31 mouse cellular contexts compared by ENCODE assay signal in the genomic region with DNA sequence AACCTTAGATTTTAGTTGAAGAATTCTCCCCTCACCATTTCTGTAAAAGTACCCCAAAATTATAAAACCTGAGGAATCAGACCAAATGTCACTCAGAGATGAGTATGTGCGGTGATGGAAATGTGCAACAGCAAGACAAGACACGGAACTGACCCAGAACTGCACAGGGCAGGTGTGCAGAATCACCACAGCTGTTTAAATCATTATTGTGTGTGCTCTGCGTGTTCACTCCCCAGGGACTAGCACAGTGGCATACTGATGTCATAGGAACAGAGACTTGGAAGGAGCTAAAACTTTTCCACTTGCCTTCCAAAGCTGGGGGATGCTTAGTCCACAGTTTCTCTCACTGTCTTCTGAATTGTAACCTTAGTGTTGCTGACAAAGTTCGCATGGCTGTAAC. TPM values are rescaled to one million over a fixed set of nuclear protein-coding genes. Genes with fewer than 3 reads are reported as not detected.
A peak's percentile ranks its signal among the peaks of the same experiment; 100 is the strongest.
DNase-seq lines count a peak whose midpoint lies in the region; ATAC-seq and TF ChIP-seq lines count a peak whose summit lies in the region.
"Had no signal": no experiment of that assay in that cellular context is flagged by ENCODE, and none has a peak within 500 bp of the region (broad histone marks: within the 10 kb centered on the region; RNA-seq: fewer than 3 reads in every experiment).

No protein-coding gene starts in this region.

- no peak for TF ChIP-seq RAD21 in CH12.LX (IDR thresholded peaks at IDR 0.05; ENCODE audit: low read depth, low read length)

- H3K36me3 ChIP-seq in limb, embryonic 14.5 days (ENCODE audit: control insufficient read depth, insufficient read depth, low read length): no peaks in the 10 kb centered on the region
- H3K36me3 ChIP-seq in limb, embryonic 10.5 days: no peaks in the 10 kb centered on the region
- no peaks in the 10 kb centered on the region for H3K36me3 ChIP-seq in midbrain, embryonic 11.5 days (ENCODE audit: control insufficient read depth, insufficient read depth, low read length)
- no peaks in the 10 kb centered on the region for H3K36me3 ChIP-seq in midbrain, embryonic 15.5 days (replicated peaks)
- H3K36me3 ChIP-seq in CH12.LX (replicated peaks in 1 of 2; ENCODE audit: control insufficient read depth in 1 of 2, insufficient read depth in 1 of 2, low read length in 1 of 2): no peaks in the 10 kb centered on the region
- no peaks in the 10 kb centered on the region for H3K36me3 ChIP-seq in limb, embryonic 15.5 days
- no peaks in the 10 kb centered on the region for H3K36me3 ChIP-seq in heart, embryonic 10.5 days
- H3K36me3 ChIP-seq: embryonic facial prominence, embryonic 10.5 days; embryonic facial prominence, embryonic 13.5 days; forebrain, embryonic 10.5 days; heart, embryonic 12.5 days; heart, embryonic 15.5 days; hindbrain, embryonic 10.5 days; hindbrain, embryonic 13.5 days had no signal

- TF ChIP-seq CTCF in CH12.LX (conservative IDR thresholded peaks at IDR 0.05 in 1 of 2, IDR thresholded peaks at IDR 0.05 in 1 of 2; ENCODE audit: low read depth in 2 of 2, low read length in 2 of 2): no peak

- H3K9ac ChIP-seq in limb, embryonic 14.5 days (ENCODE audit: low read depth, low read length, severe bottlenecking): no peak overlapping the region
- H3K9ac ChIP-seq in midbrain, embryonic 11.5 days (ENCODE audit: low read length): no peak overlapping the region
- H3K9ac ChIP-seq in midbrain, embryonic 15.5 days: no peak overlapping the region
- no peak overlapping the region for H3K9ac ChIP-seq in CH12.LX (ENCODE audit: insufficient read depth, low read depth)
- no peak overlapping the region for H3K9ac ChIP-seq in limb, embryonic 15.5 days
- H3K9ac ChIP-seq: embryonic facial prominence, embryonic 13.5 days; forebrain, embryonic 13.5 days; heart, embryonic 12.5 days; heart, embryonic 15.5 days; hindbrain, embryonic 13.5 days had no signal

- no peak for TF ChIP-seq POLR2A in limb, embryonic 14.5 days (IDR thresholded peaks at IDR 0.05; ENCODE audit: borderline replicate concordance, extremely low read depth, insufficient read depth, insufficient read length)
- no peak for TF ChIP-seq POLR2A in CH12.LX (IDR thresholded peaks at IDR 0.05; ENCODE audit: low read depth, low read length)

- no peak for DNase-seq in limb, embryonic 14.5 days (ENCODE audit: low spot score)
- no peak for DNase-seq in limb, embryonic 10.5 days (ENCODE audit: low spot score)
- peak; percentile 68 for DNase-seq in midbrain, embryonic 11.5 days (ENCODE audit: low spot score, missing footprints)
- DNase-seq in CH12.LX (ENCODE audit: extremely low read depth): peak; percentile 71
- no peak for DNase-seq in heart, embryonic 10.5 days (ENCODE audit: low spot score)
- DNase-seq in embryo, embryonic 10 days (ENCODE audit: low spot score): no peak
- DNase-seq: adrenal gland, postnatal 10 days; B cell, adult 2 months; cerebellum, adult 11 months; cerebellum, adult 2 months; cerebellum, adult 9-11 months; cerebellum, postnatal 25 days; embryo, embryonic 11 days; gastrocnemius, postnatal 10 days; heart, adult 11 months; heart, postnatal 10 days; heart, postnatal 36 days had no signal

- H3K4me2 ChIP-seq in limb, embryonic 14.5 days (replicated peaks; ENCODE audit: low read depth, low read length, severe bottlenecking): no peak overlapping the region
- no peak overlapping the region for H3K4me2 ChIP-seq in midbrain, embryonic 11.5 days
- no peak overlapping the region for H3K4me2 ChIP-seq in midbrain, embryonic 15.5 days
- H3K4me2 ChIP-seq in CH12.LX (ENCODE audit: insufficient read depth, low read depth, poor library complexity, severe bottlenecking): peak overlapping the region; percentile 30
- no peak overlapping the region for H3K4me2 ChIP-seq in limb, embryonic 15.5 days
- H3K4me2 ChIP-seq: embryonic facial prominence, embryonic 13.5 days; forebrain, embryonic 13.5 days; heart, embryonic 12.5 days; heart, embryonic 15.5 days; hindbrain, embryonic 13.5 days had no signal

- no peak for ATAC-seq in limb, embryonic 14.5 days (ENCODE audit: low FRiP score, low read depth)
- ATAC-seq in midbrain, embryonic 11.5 days (ENCODE audit: low FRiP score): no peak
- no peak for ATAC-seq in midbrain, embryonic 15.5 days (replicated peaks)
- no peak for ATAC-seq in limb, embryonic 15.5 days (ENCODE audit: insufficient number of reproducible peaks, low FRiP score, low TSS enrichment, low read depth)
- ATAC-seq: CD4-positive, CD25-positive, alpha-beta regulatory T cell, adult 4 months; forebrain, embryonic 13.5 days; forebrain, embryonic 16.5 days; hindbrain, embryonic 16.5 days; Patski had no signal

- TF ChIP-seq EP300 in CH12.LX (IDR thresholded peaks at IDR 0.05; ENCODE audit: low read length): no peak; the same call in 1 of the 2 replicates

- H3K27me3 ChIP-seq in limb, embryonic 14.5 days (ENCODE audit: control insufficient read depth, insufficient read depth, low read length): no peaks in the 10 kb centered on the region
- H3K27me3 ChIP-seq in limb, embryonic 10.5 days (ENCODE audit: low read depth, poor library complexity, severe bottlenecking): no peaks in the 10 kb centered on the region
- H3K27me3 ChIP-seq in midbrain, embryonic 11.5 days (ENCODE audit: control insufficient read depth, insufficient read depth, low read length): no peaks in the 10 kb centered on the region
- H3K27me3 ChIP-seq in midbrain, embryonic 15.5 days (replicated peaks): no peaks in the 10 kb centered on the region
- no peaks in the 10 kb centered on the region for H3K27me3 ChIP-seq in CH12.LX (replicated peaks)
- H3K27me3 ChIP-seq in limb, embryonic 15.5 days: no peaks in the 10 kb centered on the region
- H3K27me3 ChIP-seq in heart, embryonic 10.5 days (ENCODE audit: insufficient read depth, poor library complexity, severe bottlenecking): no peaks in the 10 kb centered on the region
- H3K27me3 ChIP-seq: embryonic facial prominence, embryonic 13.5 days; forebrain, embryonic 13.5 days; heart, embryonic 12.5 days; heart, embryonic 15.5 days; hindbrain, embryonic 13.5 days had no signal

- no peaks in the 10 kb centered on the region for H3K9me3 ChIP-seq in limb, embryonic 14.5 days (ENCODE audit: control insufficient read depth, low read length)
- H3K9me3 ChIP-seq in limb, embryonic 10.5 days (replicated peaks): no peaks in the 10 kb centered on the region
- no peaks in the 10 kb centered on the region for H3K9me3 ChIP-seq in midbrain, embryonic 11.5 days (ENCODE audit: control insufficient read depth, low read length)
- H3K9me3 ChIP-seq in midbrain, embryonic 15.5 days: no peaks in the 10 kb centered on the region
- no peaks in the 10 kb centered on the region for H3K9me3 ChIP-seq in CH12.LX (replicated peaks; ENCODE audit: low read length)
- no peaks in the 10 kb centered on the region for H3K9me3 ChIP-seq in limb, embryonic 15.5 days
- H3K9me3 ChIP-seq in heart, embryonic 10.5 days: 0 out of 2 replicates have a peak, but pooled peaks cover 3% of the 10 kb centered on the region
- H3K9me3 ChIP-seq: embryonic facial prominence, embryonic 13.5 days; forebrain, embryonic 13.5 days; heart, embryonic 12.5 days; heart, embryonic 15.5 days; hindbrain, embryonic 10.5 days; hindbrain, embryonic 13.5 days had no signal

- no peak overlapping the region for H3K4me3 ChIP-seq in limb, embryonic 14.5 days (replicated peaks; ENCODE audit: low read length)
- H3K4me3 ChIP-seq in limb, embryonic 10.5 days: no peak overlapping the region
- H3K4me3 ChIP-seq in midbrain, embryonic 11.5 days (ENCODE audit: low read depth, low read length): no peak overlapping the region
- H3K4me3 ChIP-seq in midbrain, embryonic 15.5 days: no peak overlapping the region
- no peak overlapping the region for H3K4me3 ChIP-seq in CH12.LX (replicated peaks in 1 of 3; ENCODE audit: low read depth in 2 of 3, low read length in 2 of 3, poor library complexity in 1 of 3)
- no peak overlapping the region for H3K4me3 ChIP-seq in limb, embryonic 15.5 days
- H3K4me3 ChIP-seq in heart, embryonic 10.5 days: no peak overlapping the region
- H3K4me3 ChIP-seq: embryonic facial prominence, embryonic 10.5 days; embryonic facial prominence, embryonic 13.5 days; forebrain, embryonic 10.5 days; forebrain, embryonic 13.5 days; heart, embryonic 12.5 days; heart, embryonic 15.5 days; hindbrain, embryonic 10.5 days; hindbrain, embryonic 13.5 days had no signal

- peaks cover 4% of the 10 kb centered on the region; the same call in 1 of the 2 replicates for H3K4me1 ChIP-seq in limb, embryonic 14.5 days (ENCODE audit: control insufficient read depth, insufficient read depth, low read length)
- H3K4me1 ChIP-seq in limb, embryonic 10.5 days: peaks cover 26% of the 10 kb centered on the region
- no peaks in the 10 kb centered on the region for H3K4me1 ChIP-seq in midbrain, embryonic 11.5 days (ENCODE audit: control insufficient read depth, insufficient read depth, low read length)
- H3K4me1 ChIP-seq in midbrain, embryonic 15.5 days: no peaks in the 10 kb centered on the region
- H3K4me1 ChIP-seq in CH12.LX (ENCODE audit: control insufficient read depth in 1 of 2, insufficient read depth in 2 of 2): peaks cover 4 to 35% of the 10 kb centered on the region in 2 experiments
- H3K4me1 ChIP-seq in limb, embryonic 15.5 days: peaks cover 4% of the 10 kb centered on the region; the same call in 1 of the 2 replicates
- no peaks in the 10 kb centered on the region for H3K4me1 ChIP-seq in heart, embryonic 10.5 days
- H3K4me1 ChIP-seq: heart, embryonic 12.5 days; heart, embryonic 15.5 days; hindbrain, embryonic 13.5 days had no signal

- H3K79me2 ChIP-seq in CH12.LX (replicated peaks; ENCODE audit: control insufficient read depth, extremely low read depth, insufficient read depth, poor library complexity, severe bottlenecking): no peaks in the 10 kb centered on the region

- peak overlapping the region; percentile 19; the same call in 1 of the 2 replicates for H3K27ac ChIP-seq in limb, embryonic 14.5 days (replicated peaks; ENCODE audit: low read depth, low read length)
- H3K27ac ChIP-seq in limb, embryonic 10.5 days: no peak overlapping the region
- H3K27ac ChIP-seq in midbrain, embryonic 11.5 days (ENCODE audit: low read depth, low read length): no peak overlapping the region
- H3K27ac ChIP-seq in midbrain, embryonic 15.5 days: no peak overlapping the region
- no peak overlapping the region for H3K27ac ChIP-seq in CH12.LX (ENCODE audit: insufficient read depth, low read depth)
- 0 out of 2 replicates have a peak overlapping the region, but pooled peaks have one; percentile 11 for H3K27ac ChIP-seq in limb, embryonic 15.5 days
- no peak overlapping the region for H3K27ac ChIP-seq in heart, embryonic 10.5 days
- H3K27ac ChIP-seq: embryonic facial prominence, embryonic 10.5 days; embryonic facial prominence, embryonic 13.5 days; forebrain, embryonic 10.5 days; forebrain, embryonic 13.5 days; heart, embryonic 15.5 days; hindbrain, embryonic 10.5 days; hindbrain, embryonic 13.5 days had no signal

- dilution Hi-C loops in CH12.LX (cut with MboI; ENCODE audit: extremely low pct_ligation_motif_present, extremely low pct_unique_long_range_greater_than_20kb, low sequenced_read_pairs): no loop called here

- 50% methylated on average over 4 of the region's 4 CpGs for WGBS in limb, embryonic 14.5 days
- 83% methylated on average over 4 of the region's 4 CpGs for WGBS in limb, embryonic 10.5 days
- 87% methylated on average over 4 of the region's 4 CpGs for WGBS in midbrain, embryonic 11.5 days
- 80% methylated on average over 4 of the region's 4 CpGs for WGBS in midbrain, embryonic 15.5 days
- WGBS in limb, embryonic 15.5 days: 64% methylated on average over 4 of the region's 4 CpGs
- 82% methylated on average over 4 of the region's 4 CpGs for WGBS in heart, embryonic 10.5 days

- in situ Hi-C loops in CH12.LX (cut with MboI; ENCODE audit: low pct_ligation_motif_present, low pct_unique_long_range_greater_than_20kb, low sequenced_read_pairs): no loop called here

RNA-seq across cellular contexts. Expression of gene Ptn, which starts 22.7 kb away (rescaled TPM):
- 321 and 513 TPM in 2 replicates for polyA plus RNA-seq in limb, embryonic 14.5 days (2012; rRNA removed)
- polyA plus RNA-seq in limb, embryonic 14.5 days (2014; fragmentation: Nextera tagmentation; extraction: Ambion mirVana): 595 and 613 TPM in 2 replicates
- 587 and 597 TPM in 2 replicates for polyA plus RNA-seq in limb, embryonic 10.5 days (2016; fragmentation: Nextera tagmentation; extraction: Ambion mirVana)
- polyA plus RNA-seq in midbrain, embryonic 11.5 days (2014; fragmentation: Nextera tagmentation; extraction: Ambion mirVana): 243 and 244 TPM in 2 replicates
- 580 and 678 TPM in 2 replicates for polyA plus RNA-seq in midbrain, embryonic 15.5 days (2015; fragmentation: Nextera tagmentation; extraction: Ambion mirVana)
- total RNA-seq in CH12.LX (2012; rRNA removed): not detected in 2 replicates
- total RNA-seq in CH12.LX (2014; rRNA removed): not detected in 2 replicates
- not detected in 2 replicates for polyA plus RNA-seq in CH12.LX (2012; ENCODE audit: insufficient read length, low read depth)
- 592 and 623 TPM in 2 replicates for polyA plus RNA-seq in limb, embryonic 15.5 days (2015; fragmentation: Nextera tagmentation; extraction: Ambion mirVana)
- polyA plus RNA-seq in heart, embryonic 10.5 days (2016; fragmentation: Nextera tagmentation; extraction: Ambion mirVana): 143 and 358 TPM in 2 replicates
- polyA plus RNA-seq: CD4-positive, CD25-positive, alpha-beta regulatory T cell, adult 4 months; Patski had no signal

Comparison
In these comparisons a context has a peak if more than half of its experiments do, and no peak if none do; other contexts are left out.
1. H3K27ac ChIP-seq: peak in limb, embryonic 14.5 days (single experiment) and limb, embryonic 15.5 days (single experiment); none in limb, embryonic 10.5 days (single experiment), midbrain, embryonic 11.5 days (single experiment), midbrain, embryonic 15.5 days (single experiment), CH12.LX (single experiment) and heart, embryonic 10.5 days (single experiment).
2. DNase-seq: peak in midbrain, embryonic 11.5 days (single experiment) and CH12.LX (single experiment); none in limb, embryonic 14.5 days (single experiment), limb, embryonic 10.5 days (single experiment), heart, embryonic 10.5 days (single experiment) and embryo, embryonic 10 days (single experiment).
3. RNA of gene Ptn, which starts 22.7 kb away (polyA plus RNA-seq): 592 to 623 TPM in limb, embryonic 15.5 days, 587 to 597 TPM in limb, embryonic 10.5 days, 321 to 613 TPM in limb, embryonic 14.5 days, 580 to 678 TPM in midbrain, embryonic 15.5 days, 143 to 358 TPM in heart, embryonic 10.5 days and 243 to 244 TPM in midbrain, embryonic 11.5 days; not detected in CH12.LX; every median in the first group is over 100 times any median in the second.